Mouse (Mus musculus) neural tube, embryonic 11.5 days (tissue): ENCODE measurements at regions not wholly inside any gene's neighbourhood (a gene's known extent, or its start where the extent isn't known, plus 50 kb on each side); places are given as distances from the start of the nearest gene placed in this dataset.

ENCODE experiments used
- ATAC-seq: fragments of 200-750 bp; cut with Nextera tagmentation; 2 replicates; pipeline ENCODE4 v1.8.0; 2017; ENCODE audit warnings: moderate number of reproducible peaks, mild to moderate bottlenecking, moderate TSS enrichment, moderate library complexity; ENCODE audit not compliant: insufficient read depth, low FRiP score, low TSS enrichment
- DNase-seq: peaks from one replicate; pipeline ENCODE4 v3.0.0-alpha.2; 2015; ENCODE audit warnings: low spot score
- H3K27ac ChIP-seq: fragments of 300-500 bp; sonication (generic); 2 replicates; pipeline ENCODE4 v1.5.1; 2014; ENCODE audit warnings: low read depth, mild to moderate bottlenecking, low read length
- H3K27me3 ChIP-seq: fragments of 300-500 bp; sonication (generic); 2 replicates; pipeline ENCODE4 v1.6.1; 2014; ENCODE audit warnings: mild to moderate bottlenecking, low read length, mixed read lengths; ENCODE audit not compliant: control insufficient read depth, insufficient read depth
- H3K36me3 ChIP-seq: fragments of 300-500 bp; sonication (generic); 2 replicates; pipeline ENCODE4 v1.6.1; 2014; ENCODE audit warnings: mild to moderate bottlenecking, low read length, moderate library complexity, mixed read lengths; ENCODE audit not compliant: control insufficient read depth, insufficient read depth
- H3K4me1 ChIP-seq: fragments of 300-500 bp; sonication (generic); 2 replicates; pipeline ENCODE4 v1.6.1; 2014; ENCODE audit warnings: low read length, mixed read lengths; ENCODE audit not compliant: control insufficient read depth, insufficient read depth
- H3K4me2 ChIP-seq: fragments of 300-500 bp; sonication (generic); 2 replicates; pipeline ENCODE4 v1.6.1; 2014; ENCODE audit warnings: low read depth, mild to moderate bottlenecking, moderate library complexity
- H3K4me3 ChIP-seq: fragments of 300-500 bp; sonication (generic); 2 replicates; pipeline ENCODE4 v1.5.1; 2014; ENCODE audit warnings: low read depth, low read length
- H3K9ac ChIP-seq: fragments of 300-500 bp; sonication (generic); 2 replicates; pipeline ENCODE4 v1.6.1; 2014; ENCODE audit warnings: mild to moderate bottlenecking, low read length
- H3K9me3 ChIP-seq: fragments of 300-500 bp; sonication (generic); 2 replicates; pipeline ENCODE4 v1.6.1; 2016; ENCODE audit warnings: low read length; ENCODE audit not compliant: control insufficient read depth
- WGBS: fragments of 180-500 bp; shearing (Covaris S2); extraction: QIAGEN DNeasy Blood & Tissue Kit; methylation state at CpG from one replicate; pipeline ENCODE4 v1.1.7; 2014; 5-methylcytosine and 5-hydroxymethylcytosine counted together

DNA sequence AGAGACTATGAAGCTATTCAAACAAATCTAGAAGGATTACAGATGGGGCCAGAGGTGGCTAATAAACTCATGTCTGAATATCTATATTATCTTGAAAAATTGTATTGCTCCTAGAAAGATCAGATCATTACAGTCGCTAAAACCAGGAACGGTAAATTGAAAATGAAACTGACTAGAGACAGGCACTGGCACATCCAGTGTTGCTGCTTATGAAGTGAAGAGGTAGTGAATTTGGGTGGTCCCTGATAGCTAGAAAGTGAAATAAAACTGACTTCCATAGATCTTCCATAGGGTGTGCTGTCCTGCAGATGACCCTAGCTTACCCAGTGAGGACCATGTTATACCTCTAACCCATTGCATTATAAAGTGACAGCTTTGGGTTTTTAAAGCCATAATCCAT, 251.6 kb downstream of the Lipi start:
- no peak for ATAC-seq

DNA sequence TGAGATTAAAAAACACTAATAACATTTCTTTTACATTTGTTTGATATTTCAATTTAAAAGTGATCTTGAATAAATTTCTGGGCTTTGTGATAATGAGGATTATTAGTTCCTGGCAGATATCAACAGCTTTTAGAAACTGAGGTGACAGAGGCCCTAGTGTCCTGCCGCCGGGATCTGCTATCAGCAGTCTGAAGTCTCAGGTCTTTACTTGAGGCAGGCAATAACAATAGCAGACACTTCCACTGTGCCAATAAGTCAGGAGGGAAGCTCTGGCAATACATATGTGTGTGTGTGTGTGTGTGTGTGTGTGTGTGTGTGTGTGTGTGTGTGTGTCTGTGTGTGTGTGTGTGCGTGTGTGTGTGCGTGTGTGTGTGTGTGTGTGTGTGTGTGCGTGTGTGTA, 252.1 kb downstream of the Lipi start:
- no peaks in the 10 kb centered on the region for H3K9me3 ChIP-seq
- H3K27me3 ChIP-seq = no peaks in the 10 kb centered on the region
- no peak overlapping the region for H3K9ac ChIP-seq
- H3K36me3 ChIP-seq = no peaks in the 10 kb centered on the region
- no peak for ATAC-seq
- H3K4me1 ChIP-seq = no peaks in the 10 kb centered on the region
- no peak overlapping the region for H3K4me2 ChIP-seq
- no peak overlapping the region for H3K27ac ChIP-seq
- WGBS = 92% methylated on average over 5 of the region's 5 CpGs
- DNase-seq = no peak
- no peak overlapping the region for H3K4me3 ChIP-seq

More for the DNA sequence above, 251.6 kb downstream of the Lipi start:
- H3K4me2 ChIP-seq = no peak overlapping the region
- DNase-seq = no peak
- no peaks in the 10 kb centered on the region for H3K36me3 ChIP-seq
- no peaks in the 10 kb centered on the region for H3K9me3 ChIP-seq
- 88% methylated on average over 2 of the region's 2 CpGs for WGBS
- no peak overlapping the region for H3K4me3 ChIP-seq
- no peaks in the 10 kb centered on the region for H3K27me3 ChIP-seq
- no peak overlapping the region for H3K9ac ChIP-seq
- no peak overlapping the region for H3K27ac ChIP-seq
- no peaks in the 10 kb centered on the region for H3K4me1 ChIP-seq

- Histone ChIP-seq H3K9ac (no peak overlapping the region), H3K36me3 (no peaks in the 10 kb centered on the region), H3K27me3 (no peaks in the 10 kb centered on the region), H3K4me2 (no peak overlapping the region), H3K4me1 (no peaks in the 10 kb centered on the region), H3K9me3 (no peaks in the 10 kb centered on the region), H3K27ac (no peak overlapping the region), H3K4me3 (no peak overlapping the region)
- WGBS = 87% methylated on average over 4 of the region's 4 CpGs
- DNase-seq (no peak), ATAC-seq (no peak)
Measured at GRCm38 (mm10) chr16:75332853-75333252, 253.0 kb downstream of the Lipi start.

- H3K36me3 ChIP-seq = no peaks in the 10 kb centered on the region
- DNase-seq (no peak), ATAC-seq (no peak)
- 78% methylated on average over 1 of the region's 1 CpGs for WGBS
- H3K4me1 ChIP-seq = no peaks in the 10 kb centered on the region
- no peak overlapping the region for H3K4me3 ChIP-seq
- H3K27ac ChIP-seq = no peak overlapping the region
- no peak overlapping the region for H3K9ac ChIP-seq
- H3K4me2 ChIP-seq = no peak overlapping the region
- no peaks in the 10 kb centered on the region for H3K9me3 ChIP-seq
- no peaks in the 10 kb centered on the region for H3K27me3 ChIP-seq
Measured at GRCm38 (mm10) chr16:75325296-75325695, 260.6 kb downstream of the Lipi start.

DNA sequence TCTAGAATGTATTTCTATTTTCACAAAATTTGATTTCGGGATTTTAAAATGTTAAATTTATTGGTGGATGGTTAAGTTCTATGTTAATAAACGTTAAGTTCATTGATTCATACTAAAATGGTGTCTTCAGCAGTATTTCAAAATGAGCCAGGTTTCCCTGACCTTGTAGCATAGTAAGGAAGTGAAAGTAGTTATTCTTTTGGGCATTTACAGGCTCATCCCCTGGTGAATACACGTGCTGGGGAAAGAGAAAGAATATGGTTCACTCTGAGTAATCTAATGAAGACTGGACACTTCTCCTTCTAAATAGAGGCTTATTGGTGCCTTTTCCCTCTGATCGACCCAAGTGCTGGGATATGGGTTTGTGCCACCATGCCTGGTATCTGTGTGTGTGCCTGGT, 281.1 kb downstream of the Lipi start:
- Histone ChIP-seq H3K4me2 (no peak overlapping the region), H3K9ac (no peak overlapping the region), H3K27ac (no peak overlapping the region), H3K9me3 (no peaks in the 10 kb centered on the region), H3K4me1 (no peaks in the 10 kb centered on the region), H3K36me3 (no peaks in the 10 kb centered on the region), H3K27me3 (no peaks in the 10 kb centered on the region), H3K4me3 (no peak overlapping the region)
- no peak for DNase-seq
- WGBS = 78% methylated on average over 4 of the region's 4 CpGs
- no peak for ATAC-seq

DNA sequence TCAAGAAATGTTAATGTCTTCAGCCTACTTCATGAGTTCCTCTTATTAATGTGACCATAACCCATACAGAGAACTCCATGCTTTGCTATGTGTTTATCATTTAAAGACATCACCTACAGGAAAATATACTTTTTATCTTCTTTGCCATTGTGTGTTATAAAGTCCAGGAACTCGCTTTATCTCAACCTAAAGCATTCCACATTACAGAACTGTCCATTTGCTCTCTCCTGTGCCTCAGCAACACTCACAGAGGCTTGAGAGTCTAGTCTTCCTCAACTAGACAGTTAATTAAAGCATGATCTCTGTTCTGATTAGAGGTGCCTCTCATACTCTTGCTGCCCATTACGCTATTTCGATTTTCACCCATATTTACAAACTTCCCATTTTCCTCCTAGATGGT, 288.4 kb downstream of the Lipi start:
- H3K9ac ChIP-seq = no peak overlapping the region
- no peaks in the 10 kb centered on the region for H3K9me3 ChIP-seq
- H3K36me3 ChIP-seq = no peaks in the 10 kb centered on the region
- WGBS = 94% methylated on average over 3 of the region's 3 CpGs
- no peaks in the 10 kb centered on the region for H3K4me1 ChIP-seq
- DNase-seq = no peak
- no peak overlapping the region for H3K27ac ChIP-seq
- no peak for ATAC-seq
- H3K4me3 ChIP-seq = no peak overlapping the region
- no peaks in the 10 kb centered on the region for H3K27me3 ChIP-seq
- no peak overlapping the region for H3K4me2 ChIP-seq

- Histone ChIP-seq H3K27ac (no peak overlapping the region), H3K36me3 (no peaks in the 10 kb centered on the region), H3K4me2 (no peak overlapping the region), H3K9me3 (no peaks in the 10 kb centered on the region), H3K4me1 (no peaks in the 10 kb centered on the region), H3K4me3 (no peak overlapping the region), H3K9ac (no peak overlapping the region), H3K27me3 (no peaks in the 10 kb centered on the region)
- no peak for ATAC-seq
- DNase-seq = no peak
- 71% methylated on average over 9 of the region's 9 CpGs for WGBS
Measured at GRCm38 (mm10) chr16:75292736-75293428, 293.0 kb downstream of the Lipi start.

GRCm38 (mm10) chr16:75291194-75291593, 294.7 kb downstream of the Lipi start:
- H3K4me3 ChIP-seq = no peak overlapping the region
- ATAC-seq = no peak
- no peaks in the 10 kb centered on the region for H3K9me3 ChIP-seq
- WGBS = 50% methylated on average over 4 of the region's 4 CpGs
- no peaks in the 10 kb centered on the region for H3K36me3 ChIP-seq
- no peaks in the 10 kb centered on the region for H3K4me1 ChIP-seq
- H3K9ac ChIP-seq = no peak overlapping the region
- H3K27me3 ChIP-seq = no peaks in the 10 kb centered on the region
- no peak for DNase-seq
- no peak overlapping the region for H3K27ac ChIP-seq
- H3K4me2 ChIP-seq = no peak overlapping the region

DNA sequence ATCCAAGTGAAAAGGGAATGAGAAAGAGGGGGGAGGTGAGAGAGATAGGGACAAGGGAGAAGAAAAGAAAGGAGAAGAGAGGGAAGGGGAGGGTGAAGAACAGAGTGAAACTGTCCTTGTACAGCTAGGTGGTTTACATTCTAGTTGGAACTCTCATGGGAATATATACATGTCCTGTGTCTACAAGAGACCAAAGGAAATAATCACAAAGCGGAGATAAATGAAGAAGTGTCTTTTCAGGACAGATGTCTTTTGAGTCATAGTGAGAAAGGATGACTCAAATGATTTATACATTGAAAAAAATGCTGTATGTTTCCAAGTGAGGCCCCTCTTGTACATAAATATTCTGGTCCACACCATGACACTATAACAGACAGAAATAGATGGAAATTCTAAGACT, 298.7 kb downstream of the Lipi start:
- H3K9me3 ChIP-seq = no peaks in the 10 kb centered on the region
- H3K36me3 ChIP-seq = no peaks in the 10 kb centered on the region
- H3K27ac ChIP-seq = no peak overlapping the region
- DNase-seq (no peak), ATAC-seq (no peak)
- no peak overlapping the region for H3K9ac ChIP-seq
- no peaks in the 10 kb centered on the region for H3K4me1 ChIP-seq
- no peak overlapping the region for H3K4me3 ChIP-seq
- H3K4me2 ChIP-seq = no peak overlapping the region
- no peaks in the 10 kb centered on the region for H3K27me3 ChIP-seq
- WGBS = 93% methylated on average over 1 of the region's 1 CpGs
